Mouse (Mus musculus): ENCODE measurements around the gene Def6.
"Not testable (repeated sequence)": the region's sequence is repeated elsewhere in the genome, so short reads cannot be mapped to it uniquely, and the experiment has no call there.

Gene Def6

GRCm38 (mm10) chr17:28209457-28210110, 2.0 kb downstream of the Def6 start:
- no peak for DNase-seq

- no peak for DNase-seq
Observed at GRCm38 (mm10) chr17:28211921-28212341, 4.4 kb downstream of the Def6 start.

- DNase-seq, result no peak
Observed at GRCm38 (mm10) chr17:28212391-28212790, 4.8 kb downstream of the Def6 start.

- no peak for DNase-seq
Observed at GRCm38 (mm10) chr17:28213236-28213635, 5.7 kb downstream of the Def6 start.

- DNase-seq, result no peak
Observed at GRCm38 (mm10) chr17:28216791-28217190, 9.2 kb downstream of the Def6 start.

GRCm38 (mm10) chr17:28217721-28218649, 10.4 kb downstream of the Def6 start:
- DNase-seq, result no peak

GRCm38 (mm10) chr17:28222463-28222862, 14.9 kb downstream of the Def6 start:
- not testable (repeated sequence) for DNase-seq

GRCm38 (mm10) chr17:28223561-28224391, 16.2 kb downstream of the Def6 start:
- DNase-seq, result peak; percentile 96 to 97

- no peak for DNase-seq
Observed at GRCm38 (mm10) chr17:28224615-28225014, 17.0 kb downstream of the Def6 start.

- peak; percentile 90 to 93 for DNase-seq
Observed at GRCm38 (mm10) chr17:28226014-28226413, 18.4 kb downstream of the Def6 start.

- no peak for DNase-seq
Observed at GRCm38 (mm10) chr17:28230486-28230885, 22.9 kb downstream of the Def6 start.

- DNase-seq, result no peak
Observed at GRCm38 (mm10) chr17:28231026-28231736, 23.6 kb downstream of the Def6 start.

GRCm38 (mm10) chr17:28232475-28233060, 25.0 kb downstream of the Def6 start, which contains the start of gene Ppard:
Gene Ppard (plus strand): TSS chr17:28232700.
- peak; percentile 95 to 97 for DNase-seq

- DNase-seq, result peak in 1 of 2 experiments; percentile 31
Observed at GRCm38 (mm10) chr17:28233091-28233731, 25.6 kb downstream of the Def6 start.

- no peak for DNase-seq
Observed at GRCm38 (mm10) chr17:28234641-28235040, 27.1 kb downstream of the Def6 start.

- no peak for DNase-seq
Observed at GRCm38 (mm10) chr17:28235982-28236635, 28.5 kb downstream of the Def6 start.

GRCm38 (mm10) chr17:28236636-28237015, 29.0 kb downstream of the Def6 start:
- no peak for DNase-seq

- DNase-seq, result no peak
Observed at GRCm38 (mm10) chr17:28237362-28237761, 29.8 kb downstream of the Def6 start.

GRCm38 (mm10) chr17:28237874-28238273, 30.3 kb downstream of the Def6 start:
- no peak for DNase-seq

- no peak for DNase-seq
Observed at GRCm38 (mm10) chr17:28240846-28241245, 33.3 kb downstream of the Def6 start.

GRCm38 (mm10) chr17:28242296-28242695, 34.7 kb downstream of the Def6 start:
- DNase-seq, result no peak

Data from kidney, adult 8-10 months (tissue).